Mouse (Mus musculus) midbrain, postnatal 0 days (tissue): ENCODE measurements around the gene Ext2. TPM values are rescaled to one million over a fixed set of nuclear protein-coding genes. Genes with fewer than 3 reads are reported as not detected.

Experiments used
- ATAC-seq: fragments of 200-750 bp; cut with Nextera tagmentation; 2 replicates; pipeline ENCODE4 v1.8.0; 2017; ENCODE audit warnings: moderate number of reproducible peaks, mild to moderate bottlenecking, moderate TSS enrichment, moderate library complexity; ENCODE audit not compliant: low FRiP score
- DNase-seq: peaks from one replicate; pipeline ENCODE4 v3.0.0-alpha.2; 2015; ENCODE audit warnings: low spot score
- H3K27ac ChIP-seq: fragments of 300-500 bp; sonication (generic); 2 replicates; pipeline ENCODE4 v1.5.1; 2014; ENCODE audit warnings: low read depth, mild to moderate bottlenecking, low read length, mixed read lengths
- H3K27me3 ChIP-seq: fragments of 300-500 bp; sonication (generic); 2 replicates; pipeline ENCODE4 v1.6.1; 2014; ENCODE audit warnings: low read length, control low read depth, mixed read lengths; ENCODE audit not compliant: insufficient read depth
- H3K36me3 ChIP-seq: fragments of 300-500 bp; sonication (generic); 2 replicates; pipeline ENCODE4 v1.6.1; 2014; ENCODE audit warnings: low read length, control low read depth, mixed read lengths; ENCODE audit not compliant: insufficient read depth
- H3K4me1 ChIP-seq: fragments of 300-500 bp; sonication (generic); 2 replicates; pipeline ENCODE4 v1.6.1; 2014; ENCODE audit warnings: mild to moderate bottlenecking, control low read depth, antibody characterized with exemption, low read length, mixed read lengths; ENCODE audit not compliant: insufficient read depth
- H3K4me2 ChIP-seq: fragments of 300-500 bp; sonication (generic); 2 replicates; pipeline ENCODE4 v1.6.1; 2014; ENCODE audit warnings: low read depth, mild to moderate bottlenecking, low read length, mixed read lengths; ENCODE audit not compliant: poor library complexity, severe bottlenecking
- H3K4me3 ChIP-seq: fragments of 300-500 bp; sonication (generic); 2 replicates; pipeline ENCODE4 v1.5.1; 2014; ENCODE audit warnings: low read depth, mild to moderate bottlenecking, low read length, moderate library complexity
- H3K9ac ChIP-seq: fragments of 300-500 bp; sonication (generic); replicated peaks from 2 replicates; pipeline ENCODE4 v1.6.1; 2014; ENCODE audit warnings: mild to moderate bottlenecking, low read length, moderate library complexity, mixed read lengths; ENCODE audit not compliant: poor library complexity, severe bottlenecking
- H3K9me3 ChIP-seq: fragments of 300-500 bp; sonication (generic); 2 replicates; pipeline ENCODE4 v1.6.1; 2016; ENCODE audit warnings: low read length, control low read depth
- CTCF ChIP-seq: IDR thresholded peaks from 2 replicates; pipeline ENCODE4 v1.5.1; 2016; ENCODE audit warnings: antibody characterized with exemption, mild to moderate bottlenecking
- WGBS: fragments of 180-500 bp; shearing (Covaris S2); extraction: QIAGEN DNeasy Blood & Tissue Kit; methylation state at CpG from one replicate; pipeline ENCODE4 v1.1.7; 2014; 5-methylcytosine and 5-hydroxymethylcytosine counted together
- polyA plus RNA-seq: library from polyadenylated mRNA; unstranded; fragments of >200 nt; fragmentation: Nextera tagmentation; extraction: Ambion mirVana; gene quantifications from 2 replicates; pipeline ENCODE4 v1.2.1, GENCODE M21; 2015
- total RNA-seq: library from RNA; depleted of rRNA; stranded (reverse); fragments of >200 nt; gene quantifications from 2 replicates; pipeline ENCODE4 v1.2.3, GENCODE M21; 2014

Ext2 gene
- total and polyA plus RNA-seq, 2 experiments from 2014 or later: 42.7 to 74.1 TPM

GRCm38 (mm10) chr2:93711460-93711859 is 110.9 kb downstream of the Ext2 start:
- WGBS: 76% methylated on average over 3 of the region's 3 CpGs
- no peak for TF ChIP-seq CTCF
- H3K9me3 ChIP-seq: no peaks in the 10 kb centered on the region
- H3K4me2 ChIP-seq: no peak overlapping the region
- peaks cover 12% of the 10 kb centered on the region for H3K36me3 ChIP-seq
- no peak overlapping the region for H3K27ac ChIP-seq
- ATAC-seq (no peak), DNase-seq (no peak)
- no peaks in the 10 kb centered on the region for H3K4me1 ChIP-seq
- H3K9ac ChIP-seq: no peak overlapping the region
- H3K4me3 ChIP-seq: no peak overlapping the region
- no peaks in the 10 kb centered on the region for H3K27me3 ChIP-seq

GRCm38 (mm10) chr2:93709696-93710095 is 112.7 kb downstream of the Ext2 start:
- H3K36me3 ChIP-seq: peaks cover 8% of the 10 kb centered on the region
- H3K4me3 ChIP-seq: no peak overlapping the region
- no peaks in the 10 kb centered on the region for H3K4me1 ChIP-seq
- H3K27ac ChIP-seq: no peak overlapping the region
- 92% methylated on average over 3 of the region's 3 CpGs for WGBS
- TF ChIP-seq CTCF: no peak
- H3K9me3 ChIP-seq: no peaks in the 10 kb centered on the region
- ATAC-seq: no peak
- DNase-seq: no peak
- no peaks in the 10 kb centered on the region for H3K27me3 ChIP-seq
- no peak overlapping the region for H3K4me2 ChIP-seq
- H3K9ac ChIP-seq: no peak overlapping the region

DNA sequence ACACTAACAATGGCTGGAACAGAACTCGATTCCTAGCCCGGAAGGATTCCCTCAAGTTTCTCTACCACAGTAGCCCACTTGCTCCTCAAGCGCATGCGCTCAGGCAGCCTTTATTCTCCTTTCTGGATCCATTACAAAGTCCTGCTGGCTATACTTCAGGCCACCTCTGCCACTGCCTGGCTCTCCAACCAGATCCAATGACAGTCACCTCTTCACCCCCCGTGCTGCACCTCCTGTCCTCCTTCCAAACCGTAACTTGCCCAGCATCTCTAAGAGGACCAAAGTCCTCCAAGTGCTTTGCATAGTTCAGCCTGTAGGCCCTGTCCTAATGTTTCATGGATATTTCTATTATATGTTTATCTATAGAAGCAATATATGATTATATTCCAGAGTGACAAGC is 113.1 kb downstream of the Ext2 start:
- Histone ChIP-seq H3K9ac (no peak overlapping the region), H3K9me3 (no peaks in the 10 kb centered on the region), H3K4me1 (no peaks in the 10 kb centered on the region), H3K27ac (no peak overlapping the region), H3K4me2 (no peak overlapping the region), H3K4me3 (no peak overlapping the region), H3K27me3 (no peaks in the 10 kb centered on the region), H3K36me3 (peaks cover 5% of the 10 kb centered on the region; the same call in 1 of the 2 replicates)
- ATAC-seq (no peak), DNase-seq (no peak)
- no peak for TF ChIP-seq CTCF
- WGBS: 99% methylated on average over 6 of the region's 6 CpGs

DNA sequence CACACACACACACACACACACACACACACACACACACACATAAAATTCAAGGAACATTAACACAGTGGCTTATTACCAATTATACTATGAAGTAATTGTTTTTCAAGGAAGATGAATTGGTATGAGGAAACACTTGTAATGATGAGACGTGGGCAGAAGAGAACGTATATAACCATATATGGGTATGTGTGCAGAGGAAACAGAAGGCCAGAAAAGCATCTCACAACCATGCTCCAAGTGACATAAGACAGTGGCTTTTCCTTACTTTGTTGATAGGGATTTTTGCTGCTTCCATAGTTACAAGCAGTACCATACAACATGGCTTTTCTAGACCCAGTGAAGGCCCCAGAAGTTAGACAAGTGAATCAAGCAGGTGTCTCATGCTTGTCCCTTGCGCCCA is 115.5 kb downstream of the Ext2 start:
- DNase-seq: no peak
- peaks cover 19% of the 10 kb centered on the region; the same call in 1 of the 2 replicates for H3K36me3 ChIP-seq
- no peak for ATAC-seq
- no peak overlapping the region for H3K4me2 ChIP-seq
- no peak overlapping the region for H3K27ac ChIP-seq
- H3K27me3 ChIP-seq: no peaks in the 10 kb centered on the region
- no peak for TF ChIP-seq CTCF
- H3K4me3 ChIP-seq: no peak overlapping the region
- H3K4me1 ChIP-seq: no peaks in the 10 kb centered on the region
- WGBS: 91% methylated on average over 3 of the region's 3 CpGs
- no peak overlapping the region for H3K9ac ChIP-seq
- no peaks in the 10 kb centered on the region for H3K9me3 ChIP-seq

GRCm38 (mm10) chr2:93706407-93706806 is 116.0 kb downstream of the Ext2 start:
- H3K9ac ChIP-seq: no peak overlapping the region
- no peaks in the 10 kb centered on the region for H3K27me3 ChIP-seq
- H3K9me3 ChIP-seq: no peaks in the 10 kb centered on the region
- no peaks in the 10 kb centered on the region for H3K4me1 ChIP-seq
- no peak overlapping the region for H3K4me2 ChIP-seq
- 91% methylated on average over 2 of the region's 2 CpGs for WGBS
- H3K27ac ChIP-seq: no peak overlapping the region
- H3K36me3 ChIP-seq: peaks cover 19% of the 10 kb centered on the region; the same call in 1 of the 2 replicates
- H3K4me3 ChIP-seq: no peak overlapping the region
- ATAC-seq (no peak), DNase-seq (no peak)
- no peak for TF ChIP-seq CTCF

DNA sequence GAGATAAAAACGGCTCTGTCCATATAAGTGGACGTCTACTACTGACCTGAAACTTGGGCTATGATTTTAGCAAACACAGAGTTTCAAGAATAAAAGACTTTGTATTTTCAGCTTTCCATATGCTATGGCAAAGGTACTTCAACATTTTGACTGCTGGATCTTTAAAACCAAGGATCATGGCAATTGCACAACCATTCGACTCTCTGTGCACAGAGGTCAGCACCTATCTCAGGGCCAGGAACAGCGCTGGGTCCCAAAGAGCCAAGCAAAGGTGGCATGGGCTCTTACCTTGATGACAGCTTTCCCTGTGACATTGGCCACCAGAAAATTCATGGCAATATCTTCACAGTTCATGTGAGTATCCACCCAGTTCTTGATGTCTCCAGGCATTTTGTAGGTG is 118.2 kb downstream of the Ext2 start:
- peaks cover 22% of the 10 kb centered on the region; the same call in 1 of the 2 replicates for H3K36me3 ChIP-seq
- H3K27ac ChIP-seq: no peak overlapping the region
- DNase-seq: no peak
- no peak for ATAC-seq
- no peak overlapping the region for H3K9ac ChIP-seq
- no peak for TF ChIP-seq CTCF
- WGBS: 90% methylated on average over 4 of the region's 4 CpGs
- no peaks in the 10 kb centered on the region for H3K4me1 ChIP-seq
- H3K4me2 ChIP-seq: no peak overlapping the region
- H3K4me3 ChIP-seq: no peak overlapping the region
- H3K27me3 ChIP-seq: no peaks in the 10 kb centered on the region
- no peaks in the 10 kb centered on the region for H3K9me3 ChIP-seq
